Mouse (Mus musculus) neural tube, embryonic 11.5 days (tissue): ENCODE measurements around the gene Ccdc127. TPM values are rescaled to one million over a fixed set of nuclear protein-coding genes. Genes with fewer than 3 reads are reported as not detected.

ENCODE experiments used
- ATAC-seq: fragments of 200-750 bp; cut with Nextera tagmentation; 2 replicates; pipeline ENCODE4 v1.8.0; 2017; ENCODE audit warnings: moderate number of reproducible peaks, mild to moderate bottlenecking, moderate TSS enrichment, moderate library complexity; ENCODE audit not compliant: insufficient read depth, low FRiP score, low TSS enrichment
- DNase-seq: peaks from one replicate; pipeline ENCODE4 v3.0.0-alpha.2; 2015; ENCODE audit warnings: low spot score
- H3K27ac ChIP-seq: fragments of 300-500 bp; sonication (generic); 2 replicates; pipeline ENCODE4 v1.5.1; 2014; ENCODE audit warnings: low read depth, mild to moderate bottlenecking, low read length
- H3K27me3 ChIP-seq: fragments of 300-500 bp; sonication (generic); 2 replicates; pipeline ENCODE4 v1.6.1; 2014; ENCODE audit warnings: mild to moderate bottlenecking, low read length, mixed read lengths; ENCODE audit not compliant: control insufficient read depth, insufficient read depth
- H3K36me3 ChIP-seq: fragments of 300-500 bp; sonication (generic); 2 replicates; pipeline ENCODE4 v1.6.1; 2014; ENCODE audit warnings: mild to moderate bottlenecking, low read length, moderate library complexity, mixed read lengths; ENCODE audit not compliant: control insufficient read depth, insufficient read depth
- H3K4me1 ChIP-seq: fragments of 300-500 bp; sonication (generic); 2 replicates; pipeline ENCODE4 v1.6.1; 2014; ENCODE audit warnings: low read length, mixed read lengths; ENCODE audit not compliant: control insufficient read depth, insufficient read depth
- H3K4me2 ChIP-seq: fragments of 300-500 bp; sonication (generic); 2 replicates; pipeline ENCODE4 v1.6.1; 2014; ENCODE audit warnings: low read depth, mild to moderate bottlenecking, moderate library complexity
- H3K4me3 ChIP-seq: fragments of 300-500 bp; sonication (generic); 2 replicates; pipeline ENCODE4 v1.5.1; 2014; ENCODE audit warnings: low read depth, low read length
- H3K9ac ChIP-seq: fragments of 300-500 bp; sonication (generic); 2 replicates; pipeline ENCODE4 v1.6.1; 2014; ENCODE audit warnings: mild to moderate bottlenecking, low read length
- H3K9me3 ChIP-seq: fragments of 300-500 bp; sonication (generic); 2 replicates; pipeline ENCODE4 v1.6.1; 2016; ENCODE audit warnings: low read length; ENCODE audit not compliant: control insufficient read depth
- WGBS: fragments of 180-500 bp; shearing (Covaris S2); extraction: QIAGEN DNeasy Blood & Tissue Kit; methylation state at CpG from one replicate; pipeline ENCODE4 v1.1.7; 2014; 5-methylcytosine and 5-hydroxymethylcytosine counted together
- polyA plus RNA-seq: library from polyadenylated mRNA; unstranded; fragments of >200 nt; fragmentation: Nextera tagmentation; extraction: Ambion mirVana; gene quantifications from 2 replicates; pipeline ENCODE4 v1.2.1, GENCODE M21; 2014

Ccdc127 gene
- polyA plus RNA-seq, 1 experiment from 2014 or later, result 56.1 TPM

DNA sequence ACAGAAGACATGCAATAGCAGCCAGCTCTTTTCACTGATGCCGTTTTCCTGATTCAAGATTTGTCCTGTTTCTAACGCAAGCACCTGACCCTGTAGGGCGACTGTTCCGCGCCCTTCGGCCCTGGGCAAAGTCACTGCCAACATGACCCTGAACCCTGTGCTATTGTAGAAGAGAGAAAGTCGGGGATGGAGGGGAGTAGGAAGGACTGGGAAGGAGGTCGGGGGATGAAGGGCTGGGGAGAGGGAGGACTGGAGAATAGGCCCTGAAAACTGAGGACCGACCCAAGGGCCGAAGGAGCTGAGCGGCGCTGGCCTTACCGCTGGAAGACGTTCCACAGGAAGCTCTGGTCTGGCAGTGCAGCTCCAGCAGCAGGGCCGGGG is 33.3 kb upstream of the Ccdc127 start:
- DNase-seq, result no peak
- peaks cover 6% of the 10 kb centered on the region; the same call in 1 of the 2 replicates for H3K4me1 ChIP-seq
- no peak; the same call in 1 of the 2 replicates for ATAC-seq
- H3K36me3 ChIP-seq, result peaks cover 2% of the 10 kb centered on the region; the same call in 1 of the 2 replicates
- H3K27ac ChIP-seq, result peak overlapping the region; percentile 42; the same call in 1 of the 2 replicates
- no peaks in the 10 kb centered on the region for H3K9me3 ChIP-seq
- peak overlapping the region; percentile 72 for H3K4me2 ChIP-seq
- no peaks in the 10 kb centered on the region for H3K27me3 ChIP-seq
- peak overlapping the region; percentile 86 for H3K9ac ChIP-seq
- WGBS, result 4% methylated on average over 15 of the region's 15 CpGs
- peak overlapping the region; percentile 84 for H3K4me3 ChIP-seq

DNA sequence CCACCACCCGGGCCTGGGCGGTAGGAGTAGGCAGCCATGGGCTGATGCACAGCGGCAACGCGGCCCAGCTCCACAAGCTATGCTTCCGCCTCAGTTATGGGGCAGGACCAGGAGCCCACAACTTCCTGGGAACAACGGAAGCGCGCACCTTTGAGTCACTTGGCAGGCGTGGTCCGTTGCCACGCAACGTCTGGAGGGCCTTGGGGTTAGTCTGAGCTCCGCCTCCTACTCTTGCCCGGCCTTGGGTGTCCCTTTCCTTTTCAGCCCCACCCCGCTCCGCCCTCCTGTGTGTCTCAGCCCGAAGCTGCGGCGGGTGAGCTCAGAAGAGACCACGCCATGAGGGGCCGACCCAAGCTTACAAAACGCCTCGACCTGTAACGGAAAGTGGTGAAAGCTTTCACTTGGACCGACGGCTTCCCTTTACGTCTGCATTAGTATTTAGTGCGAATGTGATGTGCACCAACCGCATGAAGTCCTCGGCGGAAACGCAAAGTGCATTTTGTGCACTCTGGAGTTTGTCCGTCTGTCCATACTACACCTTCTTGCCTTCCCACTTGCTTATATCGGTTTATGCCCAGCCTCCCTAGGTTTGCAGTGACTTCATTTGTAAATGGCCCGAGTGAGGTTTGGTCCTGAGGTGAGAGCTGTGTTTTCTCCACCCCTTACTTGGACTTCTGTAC is 32.8 kb upstream of the Ccdc127 start, which contains the start of gene Pdcd6:
Gene Pdcd6, minus strand, starts transcription at position 411 of the 680 bp plus-strand sequence.
- Histone ChIP-seq H3K27ac (peak within 1 kb of the TSS; percentile 42; the same call in 1 of the 2 replicates), H3K4me3 (peak within 1 kb of the TSS; percentile 84), H3K27me3 (no peaks in the 10 kb centered on the region), H3K9ac (peak within 1 kb of the TSS; percentile 86), H3K4me2 (peak within 1 kb of the TSS; percentile 72), H3K4me1 (peaks cover 6% of the 10 kb centered on the region; the same call in 1 of the 2 replicates), H3K9me3 (no peaks in the 10 kb centered on the region), H3K36me3 (peaks cover 3% of the 10 kb centered on the region; the same call in 1 of the 2 replicates)
- ATAC-seq, result peak; percentile 98
- peak; percentile 91 for DNase-seq
- WGBS, result under 1% methylated on average over 36 of the region's 36 CpGs

DNA sequence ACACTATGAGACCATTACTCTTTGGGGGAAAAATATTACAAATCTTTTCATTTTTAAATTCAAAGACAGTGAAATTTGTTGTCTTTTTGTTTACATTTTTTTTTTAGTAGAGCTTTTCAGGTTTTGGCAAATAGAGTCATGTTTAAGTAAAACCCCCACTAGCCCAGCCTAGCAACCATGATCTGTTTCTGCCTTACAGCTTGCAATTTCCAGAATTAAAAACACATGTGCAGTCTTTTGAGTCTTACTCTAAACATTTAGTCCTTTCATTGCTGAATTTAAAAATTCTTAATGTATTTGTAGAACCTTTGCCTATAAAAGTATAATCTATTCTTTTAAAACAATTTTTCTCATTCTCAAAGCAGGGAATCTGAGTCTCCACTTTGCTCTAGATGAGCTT is 20.8 kb upstream of the Ccdc127 start:
- Histone ChIP-seq H3K9me3 (no peaks in the 10 kb centered on the region), H3K4me1 (no peaks in the 10 kb centered on the region), H3K27ac (no peak overlapping the region), H3K4me3 (no peak overlapping the region), H3K27me3 (no peaks in the 10 kb centered on the region), H3K4me2 (no peak overlapping the region), H3K9ac (no peak overlapping the region), H3K36me3 (peaks cover 16% of the 10 kb centered on the region)
- ATAC-seq, result no peak
- DNase-seq, result no peak

DNA sequence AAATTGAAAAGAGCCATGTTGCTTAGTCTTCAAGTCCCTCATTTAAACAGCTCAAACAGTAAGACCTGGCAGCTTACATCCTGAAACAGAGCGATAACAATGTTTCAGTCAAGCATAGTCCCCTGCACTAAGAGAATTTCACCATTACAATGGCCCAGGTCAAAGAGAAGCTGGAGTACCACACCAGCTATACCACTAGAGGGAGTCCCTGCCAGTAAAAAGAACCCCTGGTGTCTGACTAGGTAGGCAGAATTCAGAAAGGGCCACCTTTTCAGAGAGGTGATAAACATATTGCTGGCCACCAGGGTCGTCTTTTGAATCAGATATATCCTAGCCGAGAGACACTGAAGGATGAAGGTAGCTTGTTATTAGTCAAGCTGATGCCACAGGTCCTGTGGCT is 9.1 kb upstream of the Ccdc127 start:
- ATAC-seq, result no peak

DNA sequence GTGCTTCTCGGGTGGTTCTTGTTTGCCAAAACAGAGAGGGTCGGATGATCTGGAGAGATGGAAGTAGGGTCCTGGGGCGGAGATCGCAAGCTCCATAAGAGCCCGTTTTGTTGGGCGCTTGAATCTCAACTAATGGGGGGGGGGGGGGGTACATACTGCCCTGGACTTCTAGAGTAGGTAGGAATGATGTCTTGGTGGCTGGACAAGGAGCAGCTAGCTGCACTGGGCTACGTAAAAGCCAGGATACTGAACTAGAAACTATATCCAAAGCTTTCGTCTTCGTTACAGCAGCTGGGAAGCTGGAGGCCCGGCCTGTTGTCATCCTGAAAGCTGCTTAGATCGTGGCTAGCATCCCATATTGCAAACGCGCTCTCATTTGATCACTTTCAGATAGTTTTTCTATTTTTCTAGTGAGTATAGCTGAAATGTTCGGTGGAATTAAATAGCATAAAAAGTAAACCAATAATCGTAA is 362 bp downstream of the Ccdc127 start:
- Histone ChIP-seq H3K9ac (peak overlapping the region; percentile 78), H3K9me3 (no peaks in the 10 kb centered on the region), H3K4me2 (peak overlapping the region; percentile 33), H3K4me1 (peaks cover 9% of the 10 kb centered on the region; the same call in 1 of the 2 replicates), H3K4me3 (peak overlapping the region; percentile 81), H3K27me3 (no peaks in the 10 kb centered on the region), H3K27ac (no peak overlapping the region), H3K36me3 (no peaks in the 10 kb centered on the region)
- WGBS, result 2% methylated on average over 15 of the region's 15 CpGs
- peak; percentile 49 for ATAC-seq
- no peak for DNase-seq

More for the DNA sequence above, 9.1 kb upstream of the Ccdc127 start:
- H3K4me2 ChIP-seq, result no peak overlapping the region
- peaks cover 6% of the 10 kb centered on the region for H3K36me3 ChIP-seq
- H3K9ac ChIP-seq, result no peak overlapping the region
- H3K27ac ChIP-seq, result no peak overlapping the region
- no peaks in the 10 kb centered on the region for H3K4me1 ChIP-seq
- H3K9me3 ChIP-seq, result no peaks in the 10 kb centered on the region
- no peak overlapping the region for H3K4me3 ChIP-seq
- no peaks in the 10 kb centered on the region for H3K27me3 ChIP-seq
- 63% methylated on average over 3 of the region's 3 CpGs for WGBS
- peak; percentile 39 for DNase-seq

DNA sequence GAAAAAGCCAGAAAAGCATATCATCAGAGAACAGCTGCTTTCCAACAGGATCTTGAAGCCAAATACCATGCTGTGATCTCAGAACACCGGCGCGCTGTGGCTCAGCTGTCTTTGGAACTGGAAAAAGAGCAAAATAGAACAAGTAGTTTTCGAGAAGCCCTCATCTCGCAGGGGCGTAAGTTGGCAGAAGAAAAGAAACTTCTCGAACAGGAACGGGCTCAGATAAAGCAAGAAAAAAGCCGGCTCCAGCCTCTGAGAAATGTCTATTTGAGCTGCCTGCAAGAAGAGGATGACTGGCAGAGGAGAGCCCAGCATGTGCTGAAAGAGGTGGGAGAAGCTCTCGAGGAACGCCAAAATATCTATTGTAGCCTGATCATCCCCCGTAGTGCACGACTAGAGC is 6.4 kb downstream of the Ccdc127 start:
- Histone ChIP-seq H3K4me3 (no peak overlapping the region), H3K9me3 (no peaks in the 10 kb centered on the region), H3K4me2 (no peak overlapping the region), H3K27me3 (no peaks in the 10 kb centered on the region), H3K4me1 (no peaks in the 10 kb centered on the region), H3K27ac (no peak overlapping the region), H3K36me3 (peaks cover 4% of the 10 kb centered on the region; the same call in 1 of the 2 replicates), H3K9ac (no peak overlapping the region)
- DNase-seq (no peak), ATAC-seq (no peak)
- 93% methylated on average over 13 of the region's 13 CpGs for WGBS

DNA sequence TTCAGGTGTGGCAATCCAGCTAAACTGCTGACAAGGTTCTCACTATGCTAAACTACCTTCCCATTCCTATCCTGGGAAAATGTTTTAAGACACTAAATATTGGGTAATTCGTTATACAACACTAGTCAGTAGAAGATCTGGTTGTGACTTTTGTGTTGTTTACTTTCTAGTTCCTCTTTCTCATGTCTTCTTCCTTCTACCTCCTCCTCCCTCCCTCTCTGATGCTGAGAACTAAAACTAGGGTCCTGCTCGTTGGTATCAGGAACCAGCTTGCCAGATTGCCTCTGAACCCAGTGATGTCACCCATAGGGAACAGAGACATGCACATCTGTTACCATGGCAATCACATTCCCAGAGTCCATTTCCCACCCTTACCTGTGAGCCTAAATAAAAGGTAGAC is 12.1 kb downstream of the Ccdc127 start:
- Histone ChIP-seq H3K4me3 (no peak overlapping the region), H3K27me3 (no peaks in the 10 kb centered on the region), H3K27ac (no peak overlapping the region), H3K4me2 (no peak overlapping the region), H3K9ac (no peak overlapping the region), H3K9me3 (no peaks in the 10 kb centered on the region), H3K36me3 (peaks cover 3% of the 10 kb centered on the region; the same call in 1 of the 2 replicates), H3K4me1 (no peaks in the 10 kb centered on the region)
- no peak for DNase-seq
- ATAC-seq, result no peak
- WGBS, result 82% methylated on average over 2 of the region's 2 CpGs

DNA sequence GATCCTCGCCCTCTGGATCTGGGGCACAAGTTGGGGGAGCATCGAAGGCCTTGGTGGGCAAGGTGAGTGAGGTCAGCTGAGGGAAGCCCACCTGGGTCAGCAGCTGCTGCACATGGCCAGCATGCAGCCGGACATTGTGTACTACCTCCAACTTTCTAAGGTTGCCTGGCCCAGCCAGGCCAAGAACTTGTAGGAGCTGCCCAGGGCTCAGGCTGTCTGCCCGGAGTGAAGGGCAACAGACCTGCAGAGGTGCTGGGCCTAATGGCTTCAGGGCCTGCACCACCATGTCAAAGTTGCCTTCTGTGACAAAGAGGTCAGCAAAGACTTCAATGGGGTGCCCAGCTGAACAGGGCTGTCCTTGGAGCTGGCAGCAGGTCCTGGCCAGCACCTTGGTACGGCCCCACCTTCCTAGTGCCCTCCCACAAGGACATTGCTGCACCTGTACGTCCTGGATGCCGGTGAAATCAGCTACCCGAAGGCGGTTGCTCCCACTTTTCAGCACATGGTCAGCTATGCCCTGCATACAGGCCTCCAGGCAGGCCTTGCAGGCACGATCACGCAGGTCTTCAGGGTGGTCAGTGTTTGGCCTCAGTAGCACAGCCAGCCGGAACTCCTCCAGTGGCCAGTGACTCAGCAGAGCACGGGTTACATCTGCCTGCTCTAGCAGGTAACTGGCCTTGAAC is 13.2 kb downstream of the Ccdc127 start:
- WGBS, result 90% methylated on average over 13 of the region's 13 CpGs
- ATAC-seq, result peak; percentile 20; the same call in 1 of the 2 replicates

More for the DNA sequence above, 13.2 kb downstream of the Ccdc127 start:
- Histone ChIP-seq H3K4me3 (no peak overlapping the region), H3K27ac (no peak overlapping the region), H3K9ac (no peak overlapping the region), H3K36me3 (peaks cover 3% of the 10 kb centered on the region; the same call in 1 of the 2 replicates), H3K27me3 (no peaks in the 10 kb centered on the region), H3K4me2 (no peak overlapping the region), H3K9me3 (no peaks in the 10 kb centered on the region), H3K4me1 (no peaks in the 10 kb centered on the region)
- DNase-seq, result no peak
